Mouse (Mus musculus) C2C12 (cell line): ENCODE measurements around the gene Ccr1.

ENCODE experiments used
- CTCF ChIP-seq: IDR thresholded peaks from one replicate; pipeline ENCODE4 v1.5.1; 2011; ENCODE audit not compliant: control insufficient read depth, insufficient read depth, insufficient read length
- MAX ChIP-seq: IDR thresholded peaks from one replicate; pipeline ENCODE4 v1.6.1; 2011; ENCODE audit warnings: mild to moderate bottlenecking, control low read depth
- MYOD1 ChIP-seq: IDR thresholded peaks from one replicate; pipeline ENCODE4 v1.6.1; 2011; ENCODE audit warnings: low read depth; ENCODE audit not compliant: control insufficient read depth, insufficient read length
- MYOG ChIP-seq: IDR thresholded peaks from one replicate; pipeline ENCODE4 v1.6.1; 2011; ENCODE audit not compliant: control insufficient read depth, insufficient read length; ENCODE audit errors: extremely low read depth
- USF1 ChIP-seq: IDR thresholded peaks from one replicate; pipeline ENCODE4 v1.6.1; 2011; ENCODE audit warnings: low read depth, mild to moderate bottlenecking, control low read depth, moderate library complexity

- TF ChIP-seq CTCF: no peak
- TF ChIP-seq MYOG: no peak
- TF ChIP-seq MYOD1: no peak
- TF ChIP-seq USF1: no peak
- no peak for TF ChIP-seq MAX
Measured at GRCm38 (mm10) chr9:124016048-124016447, 47.6 kb upstream of the Ccr1 start.
